Mouse (Mus musculus): ENCODE results near the gene Ccdc91.

DNA sequence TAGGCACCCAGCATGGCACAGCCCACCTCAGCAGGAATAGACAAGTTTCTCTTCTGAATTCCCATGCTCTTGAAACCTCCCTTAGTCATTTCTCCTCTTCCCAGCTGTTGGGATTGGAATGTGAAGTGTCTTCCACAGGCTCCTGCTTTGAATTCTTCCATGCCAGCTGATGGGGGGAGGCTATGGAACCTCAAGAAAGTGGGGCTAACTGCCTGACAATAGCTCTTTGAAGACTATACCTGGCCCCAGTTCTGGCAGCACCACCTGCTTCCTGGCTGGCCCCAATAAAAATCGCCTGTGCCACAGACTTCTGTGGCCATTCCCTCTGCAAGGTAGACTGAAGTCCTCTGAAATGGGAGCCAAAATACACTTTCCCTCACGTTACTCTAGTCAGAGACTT is 187.0 kb downstream of the Ccdc91 start:
- TF ChIP-seq POLR2A (IDR thresholded peaks at IDR 0.05; ENCODE audit: control insufficient read depth, extremely low read depth, insufficient read depth, low read length, poor library complexity) (no peak), CTCF (IDR thresholded peaks at IDR 0.05; ENCODE audit: borderline replicate concordance, control insufficient read depth, extremely low read depth, insufficient read depth, low read length, poor library complexity) (no peak)
